Mouse (Mus musculus): ENCODE results near the gene Ttc7b. TPM values are rescaled to one million over a fixed set of nuclear protein-coding genes. Genes with fewer than 3 reads are reported as not detected.

Gene Ttc7b
- polyA plus RNA-seq, 1 experiment = 52.4 TPM

DNA sequence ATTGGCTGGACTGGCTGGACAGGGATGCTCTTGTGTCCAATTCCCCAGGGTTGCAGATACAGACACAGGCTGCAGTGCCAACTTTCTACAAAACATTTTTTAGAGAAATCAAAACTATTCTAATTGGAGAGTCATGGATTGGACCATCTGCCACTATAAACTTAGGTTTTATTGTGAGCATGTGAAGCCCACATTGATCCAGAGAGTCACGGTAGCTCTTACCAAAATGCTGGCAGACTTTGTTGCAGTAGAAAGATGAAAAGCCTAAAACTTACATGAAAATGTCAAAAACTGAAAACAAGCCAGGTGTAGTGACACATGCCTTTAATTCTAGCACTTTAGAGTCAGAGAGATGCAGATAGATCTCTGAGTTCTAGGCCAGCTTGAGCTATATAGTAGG, 84.9 kb downstream of the Ttc7b start:
- TF ChIP-seq POLR2A (IDR thresholded peaks at IDR 0.05; ENCODE audit: borderline replicate concordance, extremely low read depth, low read depth, low read length) (no peak), CTCF (IDR thresholded peaks at IDR 0.05; ENCODE audit: insufficient read depth, low read length) (no peak)
- H3K4me1 ChIP-seq (ENCODE audit: control insufficient read depth, insufficient read depth, low read length) = peaks cover 2% of the 10 kb centered on the region; the same call in 1 of the 2 replicates
- 91% methylated on average over 1 of the region's 1 CpGs for WGBS
- H3K4me3 ChIP-seq (replicated peaks; ENCODE audit: extremely low read depth, low read depth, low read length) = no peak overlapping the region
- no peak for DNase-seq

DNA sequence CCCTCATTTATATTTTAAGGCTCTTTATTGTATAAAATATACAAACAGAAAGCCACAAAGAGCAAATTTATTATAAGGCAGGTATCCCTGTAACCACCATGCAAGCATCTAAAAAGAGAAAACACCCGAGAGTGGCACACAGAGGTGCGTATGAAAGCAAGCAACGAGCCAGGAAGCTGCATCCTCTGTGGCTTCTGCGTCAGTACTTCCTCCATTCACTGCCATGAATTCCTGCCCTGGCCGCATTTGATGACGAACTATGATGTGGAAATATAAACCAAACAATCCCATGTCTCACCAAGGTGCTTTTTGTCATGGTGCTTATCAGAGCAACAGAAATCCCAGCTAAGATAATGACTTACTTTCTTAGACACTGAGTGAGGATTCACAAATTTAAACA, 88.8 kb downstream of the Ttc7b start:
- DNase-seq = no peak
- H3K4me1 ChIP-seq (ENCODE audit: control insufficient read depth, insufficient read depth, low read length) = no peaks in the 10 kb centered on the region
- TF ChIP-seq POLR2A (IDR thresholded peaks at IDR 0.05; ENCODE audit: borderline replicate concordance, extremely low read depth, low read depth, low read length) (no peak), CTCF (IDR thresholded peaks at IDR 0.05; ENCODE audit: insufficient read depth, low read length) (no peak)
- H3K4me3 ChIP-seq (replicated peaks; ENCODE audit: extremely low read depth, low read depth, low read length) = no peak overlapping the region
- 55% methylated on average over 6 of the region's 6 CpGs for WGBS

- WGBS = 80% methylated on average over 6 of the region's 6 CpGs
- H3K4me3 ChIP-seq (replicated peaks; ENCODE audit: extremely low read depth, low read depth, low read length) = no peak overlapping the region
- no peak for DNase-seq
- H3K4me1 ChIP-seq (ENCODE audit: control insufficient read depth, insufficient read depth, low read length) = peaks cover 2% of the 10 kb centered on the region; the same call in 1 of the 2 replicates
- no peak for TF ChIP-seq POLR2A (IDR thresholded peaks at IDR 0.05; ENCODE audit: borderline replicate concordance, extremely low read depth, low read depth, low read length)
- TF ChIP-seq CTCF (IDR thresholded peaks at IDR 0.05; ENCODE audit: insufficient read depth, low read length) = no peak
Observed at GRCm38 (mm10) chr12:100429414-100430114, 91.1 kb downstream of the Ttc7b start.

GRCm38 (mm10) chr12:100428183-100428582, 92.4 kb downstream of the Ttc7b start:
- WGBS = 92% methylated on average over 4 of the region's 4 CpGs
- no peak for DNase-seq
- TF ChIP-seq CTCF (IDR thresholded peaks at IDR 0.05; ENCODE audit: insufficient read depth, low read length) (no peak), POLR2A (IDR thresholded peaks at IDR 0.05; ENCODE audit: borderline replicate concordance, extremely low read depth, low read depth, low read length) (no peak)
- peaks cover 2% of the 10 kb centered on the region; the same call in 1 of the 2 replicates for H3K4me1 ChIP-seq (ENCODE audit: control insufficient read depth, insufficient read depth, low read length)
- H3K4me3 ChIP-seq (replicated peaks; ENCODE audit: extremely low read depth, low read depth, low read length) = no peak overlapping the region

DNA sequence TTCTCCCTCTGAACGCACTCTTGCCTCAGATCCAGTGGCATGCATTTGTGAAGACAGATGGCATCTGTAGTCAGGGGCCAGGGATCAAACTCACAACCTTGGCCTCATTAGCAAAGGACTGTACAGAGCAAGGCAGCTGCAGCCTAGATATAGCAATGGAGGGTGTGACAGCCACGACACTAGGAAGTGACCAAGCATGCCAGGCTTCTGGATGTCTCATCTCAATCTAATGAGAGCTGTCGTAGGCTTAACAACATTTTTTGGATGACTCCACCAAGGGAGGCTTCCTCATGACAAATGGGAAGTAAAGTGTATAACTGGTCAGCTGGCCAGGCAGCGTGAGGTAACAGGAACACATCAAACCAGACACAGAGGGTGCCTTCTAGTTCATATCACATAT, 94.4 kb downstream of the Ttc7b start:
- WGBS = 47% methylated on average over 4 of the region's 4 CpGs
- TF ChIP-seq POLR2A (IDR thresholded peaks at IDR 0.05; ENCODE audit: borderline replicate concordance, extremely low read depth, low read depth, low read length) (no peak), CTCF (IDR thresholded peaks at IDR 0.05; ENCODE audit: insufficient read depth, low read length) (no peak)
- no peak for DNase-seq

GRCm38 (mm10) chr12:100425028-100425427, 95.6 kb downstream of the Ttc7b start:
- H3K4me1 ChIP-seq (ENCODE audit: control insufficient read depth, insufficient read depth, low read length) = peaks cover 2% of the 10 kb centered on the region; the same call in 1 of the 2 replicates
- TF ChIP-seq POLR2A (IDR thresholded peaks at IDR 0.05; ENCODE audit: borderline replicate concordance, extremely low read depth, low read depth, low read length) = no peak
- TF ChIP-seq CTCF (IDR thresholded peaks at IDR 0.05; ENCODE audit: insufficient read depth, low read length) = no peak
- no peak for DNase-seq
- H3K4me3 ChIP-seq (replicated peaks; ENCODE audit: extremely low read depth, low read depth, low read length) = no peak overlapping the region
- 98% methylated on average over 6 of the region's 6 CpGs for WGBS

More for the DNA sequence above, 94.4 kb downstream of the Ttc7b start:
- H3K4me3 ChIP-seq (replicated peaks; ENCODE audit: extremely low read depth, low read depth, low read length) = no peak overlapping the region
- H3K4me1 ChIP-seq (ENCODE audit: control insufficient read depth, insufficient read depth, low read length) = peaks cover 2% of the 10 kb centered on the region; the same call in 1 of the 2 replicates

DNA sequence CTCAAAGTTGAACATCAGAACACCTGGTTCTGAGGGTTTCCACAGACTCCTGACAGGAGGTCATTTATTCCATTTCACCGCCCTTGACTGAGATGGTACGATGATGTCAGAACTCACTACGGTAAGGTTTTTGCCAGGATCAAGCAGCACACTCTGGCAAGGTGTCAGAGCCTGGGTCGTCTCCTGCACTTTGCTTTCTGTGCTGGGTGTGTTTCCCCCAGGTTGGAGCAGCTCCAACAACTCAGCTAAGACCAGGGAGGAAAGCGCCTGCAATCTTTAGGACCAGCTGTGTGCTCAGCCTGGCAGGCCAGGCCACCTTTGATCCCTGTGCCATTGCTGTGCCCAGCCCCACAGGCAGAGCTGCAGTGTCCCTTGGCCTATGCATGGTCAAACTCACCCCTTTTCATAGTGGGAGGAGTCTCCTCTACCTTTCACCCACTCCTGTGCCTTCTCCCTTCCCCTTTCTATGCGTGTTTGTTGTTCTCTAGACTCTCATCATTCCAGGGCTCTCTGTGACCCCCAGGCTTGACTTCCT, 98.3 kb downstream of the Ttc7b start:
- WGBS = 56% methylated on average over 6 of the region's 6 CpGs
- no peak for TF ChIP-seq POLR2A (IDR thresholded peaks at IDR 0.05; ENCODE audit: borderline replicate concordance, extremely low read depth, low read depth, low read length)
- no peak for TF ChIP-seq CTCF (IDR thresholded peaks at IDR 0.05; ENCODE audit: insufficient read depth, low read length)
- DNase-seq = no peak

GRCm38 (mm10) chr12:100421538-100421937, 99.1 kb downstream of the Ttc7b start:
- peak; percentile 42; the same call in 1 of the 2 replicates for TF ChIP-seq CTCF (IDR thresholded peaks at IDR 0.05; ENCODE audit: insufficient read depth, low read length)
- TF ChIP-seq POLR2A (IDR thresholded peaks at IDR 0.05; ENCODE audit: borderline replicate concordance, extremely low read depth, low read depth, low read length) = no peak
- H3K4me3 ChIP-seq (replicated peaks; ENCODE audit: extremely low read depth, low read depth, low read length) = no peak overlapping the region
- peaks cover 2% of the 10 kb centered on the region; the same call in 1 of the 2 replicates for H3K4me1 ChIP-seq (ENCODE audit: control insufficient read depth, insufficient read depth, low read length)
- no peak for DNase-seq
- 61% methylated on average over 6 of the region's 6 CpGs for WGBS

More for the DNA sequence above, 98.3 kb downstream of the Ttc7b start:
- H3K4me1 ChIP-seq (ENCODE audit: control insufficient read depth, insufficient read depth, low read length) = peaks cover 2% of the 10 kb centered on the region; the same call in 1 of the 2 replicates
- no peak overlapping the region for H3K4me3 ChIP-seq (replicated peaks; ENCODE audit: extremely low read depth, low read depth, low read length)

DNA sequence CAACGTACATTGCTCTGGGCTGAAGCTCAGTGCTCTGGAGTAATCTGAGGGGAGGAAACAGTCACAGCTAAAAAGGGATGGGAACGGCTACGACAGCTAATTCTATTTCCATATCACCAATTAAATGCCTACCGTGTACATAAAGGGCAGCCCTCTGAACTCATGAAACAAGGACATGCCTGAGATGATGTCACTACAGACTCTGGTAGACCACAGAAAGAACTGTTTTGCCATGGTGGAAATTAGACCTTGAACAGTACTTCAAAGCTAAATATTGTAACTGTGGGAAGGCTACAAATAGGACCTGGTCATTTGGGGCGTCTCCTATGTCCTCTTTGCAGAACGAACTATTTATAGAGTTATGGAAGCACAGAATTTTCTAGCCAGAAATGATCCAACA, 99.7 kb downstream of the Ttc7b start:
- Histone ChIP-seq H3K4me1 (ENCODE audit: control insufficient read depth, insufficient read depth, low read length) (peaks cover 2% of the 10 kb centered on the region; the same call in 1 of the 2 replicates), H3K4me3 (replicated peaks; ENCODE audit: extremely low read depth, low read depth, low read length) (no peak overlapping the region)
- WGBS = 85% methylated on average over 6 of the region's 6 CpGs
- TF ChIP-seq POLR2A (IDR thresholded peaks at IDR 0.05; ENCODE audit: borderline replicate concordance, extremely low read depth, low read depth, low read length) = no peak
- TF ChIP-seq CTCF (IDR thresholded peaks at IDR 0.05; ENCODE audit: insufficient read depth, low read length) = no peak
- no peak for DNase-seq
